Mouse (Mus musculus) central nervous system, embryonic 18 days (tissue): ENCODE data around the gene Papola. TPM values are rescaled to one million over a fixed set of nuclear protein-coding genes. Genes with fewer than 3 reads are reported as not detected.

Experiments used
- polyA plus RNA-seq: library from polyadenylated mRNA; depleted of rRNA; stranded (reverse); fragments of >200 nt; gene quantifications from 2 replicates; pipeline ENCODE4 v1.2.3, GENCODE M21; 2012; rRNA removed

Gene Papola
- 147 and 154 TPM in 2 replicates for polyA plus RNA-seq

DNA sequence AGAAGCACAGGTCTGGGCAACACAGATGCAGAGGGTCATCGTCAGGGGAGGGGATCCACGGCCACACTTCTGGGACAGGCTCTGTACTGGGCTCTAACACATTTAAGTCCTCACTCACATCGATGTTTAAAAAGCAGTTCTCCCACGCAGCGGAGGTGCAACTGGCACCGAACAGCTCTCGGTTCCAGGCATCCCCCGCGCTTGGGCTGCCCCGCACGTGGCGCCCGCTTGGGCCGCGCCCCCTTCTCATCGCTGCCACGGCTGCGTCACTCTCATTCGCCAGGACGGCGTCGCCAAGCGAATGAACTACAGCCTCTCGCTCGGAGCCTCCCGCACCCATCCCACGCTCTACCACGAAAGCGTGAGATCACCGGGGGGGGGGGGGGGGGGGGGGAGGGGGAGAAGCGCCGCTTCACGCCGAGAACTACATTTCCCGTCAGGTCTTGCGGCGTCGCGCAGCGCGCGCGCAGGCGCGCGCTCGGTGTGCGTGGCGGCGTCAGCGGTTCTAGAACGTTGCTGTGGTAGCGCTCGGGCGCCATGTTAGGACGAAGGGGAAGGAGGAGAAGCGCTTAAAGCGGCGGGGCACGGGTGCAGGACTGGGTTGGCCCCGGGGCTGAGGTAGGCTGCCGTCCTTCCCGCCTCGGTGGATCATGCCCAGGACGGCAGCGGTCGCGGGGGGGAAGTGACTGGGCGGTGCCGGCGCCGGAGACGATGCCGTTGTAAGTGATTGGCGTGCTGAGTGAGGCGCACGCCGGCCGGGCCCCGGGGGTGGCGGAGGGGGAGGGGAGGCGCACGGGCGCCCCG is at the start of gene Papola:
Papola (plus strand) TSS at position 499 of the 804 bp plus-strand sequence.

Other genes with a start within 250 kb of the Papola start
- 0.87 and 1.2 TPM in 2 replicates for gene Bdkrb2, start 221.5 kb upstream of the Papola start, polyA plus RNA-seq
- gene Bdkrb1, start 181.6 kb upstream of the Papola start, polyA plus RNA-seq, result 0.15 and 0.28 TPM in 2 replicates
- gene Gskip, start 99.9 kb upstream of the Papola start, polyA plus RNA-seq, result 14.9 and 15.4 TPM in 2 replicates
- 28.9 and 30.2 TPM in 2 replicates for gene Atg2b, start 99.5 kb upstream of the Papola start, polyA plus RNA-seq
- gene Ak7, start 78.7 kb upstream of the Papola start, polyA plus RNA-seq, result 2.4 and 3.4 TPM in 2 replicates
- 28.8 and 29.5 TPM in 2 replicates for gene Vrk1, start 225.5 kb downstream of the Papola start, polyA plus RNA-seq